Mouse (Mus musculus) frontal cortex, postnatal 25 days (tissue): ENCODE measurements around the gene Olfr1395.

Experiments
- DNase-seq, 2 experiments: peaks; one replicate each; pipeline ENCODE4 v3.0.0; 2022; ENCODE audit warnings: low spot score in 2 of 2

The Olfr1395 gene

DNA sequence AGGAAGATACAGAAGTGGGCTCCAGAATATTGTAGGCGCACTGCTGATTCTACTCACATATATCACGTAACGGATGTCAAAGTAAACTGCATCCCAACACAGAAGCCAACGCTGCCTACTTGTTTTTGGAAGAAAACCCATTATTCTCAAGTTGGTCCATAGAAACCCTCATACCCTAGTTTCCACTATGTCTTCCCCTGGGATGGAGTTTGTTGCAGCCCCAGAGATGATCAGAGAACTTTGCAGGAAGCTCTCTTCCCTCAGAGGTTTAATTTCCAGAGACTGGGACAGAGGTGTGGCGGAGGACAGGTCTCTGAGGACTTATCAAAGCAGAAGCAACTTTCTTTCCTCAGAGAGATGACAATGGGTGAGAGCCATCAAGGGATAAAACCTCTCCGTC is at the start of gene Olfr1395:
Olfr1395 (plus strand) TSS at position 301 of the 400 bp plus-strand sequence.
- DNase-seq: no peak

DNA sequence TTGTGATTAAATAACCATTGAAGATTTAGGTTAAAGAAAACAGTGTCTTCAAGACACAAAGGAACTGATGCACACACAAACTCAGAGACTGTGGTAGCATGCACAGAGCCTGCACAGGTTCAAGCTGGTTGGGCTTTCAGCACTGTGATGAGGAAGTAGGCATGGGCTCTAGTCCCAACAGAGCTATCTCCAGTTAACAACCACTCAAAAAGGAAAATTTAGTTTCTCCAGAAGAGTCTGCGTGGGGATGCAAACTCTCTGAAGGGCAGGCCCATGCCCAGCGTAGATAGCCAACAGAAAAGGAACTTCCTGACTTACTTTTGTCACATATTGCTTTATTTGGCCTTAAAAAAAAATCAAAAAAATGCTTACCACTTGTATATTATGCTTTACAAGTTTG is 49.3 kb upstream of the Olfr1395 start:
- no peak for DNase-seq

DNA sequence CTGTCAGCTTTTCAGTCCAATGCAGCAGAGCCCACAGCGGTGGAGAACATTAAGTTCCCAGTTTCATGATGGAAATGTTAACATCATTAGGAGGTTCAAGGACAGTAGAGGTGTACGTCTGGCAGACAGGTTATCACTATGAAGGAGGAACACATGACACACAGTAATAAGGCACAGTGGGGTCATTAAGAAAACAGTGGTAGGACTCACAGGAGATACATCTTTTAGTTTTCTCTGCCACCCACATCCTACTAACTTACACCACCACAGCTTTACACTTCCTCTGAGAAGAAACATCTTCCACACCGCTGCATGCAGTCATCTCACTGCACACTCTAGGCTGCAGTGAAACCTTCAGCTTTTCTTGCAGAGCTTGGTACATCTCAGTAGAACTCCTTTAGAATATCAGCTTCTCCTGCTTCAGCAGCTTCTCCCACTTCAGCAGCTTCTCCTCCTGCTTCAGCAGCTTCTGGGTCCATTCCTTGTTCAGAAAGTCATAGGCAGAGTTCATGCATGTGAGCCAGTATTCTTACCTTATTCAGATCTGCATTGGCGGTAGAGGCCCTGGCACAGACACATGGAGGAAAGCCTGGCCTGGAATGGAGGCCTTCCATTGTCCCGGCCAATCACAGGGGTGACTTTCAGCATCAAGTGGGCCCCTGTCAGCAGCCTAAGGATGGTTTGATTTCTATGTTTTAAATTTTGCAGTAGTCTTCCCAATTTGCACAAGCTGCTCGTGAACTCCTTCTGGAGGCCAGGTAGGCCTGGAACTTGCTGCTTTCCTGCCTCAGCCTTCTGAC is 48.0 kb upstream of the Olfr1395 start:
- no peak for DNase-seq

DNA sequence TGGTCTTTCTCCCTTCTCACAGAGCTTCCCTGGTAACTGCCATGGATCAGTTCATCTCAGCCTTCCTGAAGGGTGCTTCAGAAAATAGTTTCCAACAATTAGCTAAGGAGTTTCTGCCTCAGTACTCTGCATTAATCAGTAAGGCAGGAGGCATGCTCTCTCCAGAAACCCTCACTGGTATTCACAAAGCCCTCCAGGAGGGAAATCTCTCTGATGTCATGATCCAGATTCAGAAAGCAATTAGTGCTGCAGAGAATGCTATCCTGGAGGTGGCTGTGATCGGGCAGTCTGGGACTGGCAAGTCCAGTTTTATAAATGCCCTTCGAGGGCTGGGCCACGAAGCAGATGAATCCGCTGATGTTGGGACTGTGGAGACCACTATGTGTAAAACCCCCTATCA is 46.7 kb upstream of the Olfr1395 start:
- no peak for DNase-seq

DNA sequence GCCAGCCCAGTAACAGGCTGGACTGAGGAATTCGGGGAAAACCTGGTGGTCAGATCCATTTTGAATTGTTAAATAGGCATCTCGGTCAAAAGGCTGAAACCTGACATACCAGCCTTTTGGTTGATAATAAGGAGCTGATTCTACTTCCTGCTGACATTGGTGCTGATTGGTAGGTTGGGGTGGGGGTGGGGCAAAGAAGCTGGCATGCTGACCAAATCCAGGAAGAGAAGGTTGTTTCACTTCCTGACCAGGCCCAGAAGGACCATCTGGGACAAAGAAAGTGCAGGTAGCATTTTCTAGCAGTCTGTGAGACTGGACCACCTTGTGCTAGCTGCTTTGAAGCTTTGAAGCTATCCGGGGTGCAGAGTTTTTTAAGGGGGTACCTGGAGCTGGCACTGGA is 41.7 kb upstream of the Olfr1395 start:
- DNase-seq: no peak

GRCm38 (mm10) chr11:49101500-49101899 is 40.6 kb upstream of the Olfr1395 start:
- no peak for DNase-seq

DNA sequence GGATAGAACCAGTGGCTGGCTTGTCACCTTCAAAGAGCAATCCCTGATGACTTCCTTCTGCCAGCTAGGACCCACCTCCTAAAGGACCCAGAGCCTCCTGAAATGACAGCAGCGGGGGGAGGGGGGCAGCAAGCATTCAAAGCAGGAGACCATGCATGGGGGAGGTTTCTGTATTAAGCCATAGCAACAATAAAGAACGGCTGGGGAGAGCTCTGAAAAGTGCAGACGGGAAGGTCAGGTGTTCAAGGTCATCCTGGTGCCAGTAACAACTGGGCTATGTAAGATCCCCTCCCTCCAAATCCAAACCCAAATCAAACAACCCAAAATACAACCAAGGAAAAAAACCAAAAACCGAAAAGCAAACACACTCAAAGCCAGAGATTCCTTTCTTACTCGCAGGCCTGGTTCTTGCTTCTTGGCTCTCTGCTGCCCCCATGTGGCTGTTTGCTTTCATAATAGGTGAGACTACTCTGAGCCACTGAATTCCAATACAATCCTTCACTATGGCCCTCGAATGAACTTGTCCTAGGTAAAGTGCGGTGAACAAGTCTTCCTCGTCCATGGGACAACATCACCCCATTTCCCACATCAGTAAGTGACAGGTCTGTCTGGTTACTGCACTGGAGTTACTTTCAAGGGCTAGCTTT is 38.9 kb upstream of the Olfr1395 start:
- DNase-seq: peak; percentile 81 to 88

GRCm38 (mm10) chr11:49105752-49106151 is 36.3 kb upstream of the Olfr1395 start:
- DNase-seq: no peak

DNA sequence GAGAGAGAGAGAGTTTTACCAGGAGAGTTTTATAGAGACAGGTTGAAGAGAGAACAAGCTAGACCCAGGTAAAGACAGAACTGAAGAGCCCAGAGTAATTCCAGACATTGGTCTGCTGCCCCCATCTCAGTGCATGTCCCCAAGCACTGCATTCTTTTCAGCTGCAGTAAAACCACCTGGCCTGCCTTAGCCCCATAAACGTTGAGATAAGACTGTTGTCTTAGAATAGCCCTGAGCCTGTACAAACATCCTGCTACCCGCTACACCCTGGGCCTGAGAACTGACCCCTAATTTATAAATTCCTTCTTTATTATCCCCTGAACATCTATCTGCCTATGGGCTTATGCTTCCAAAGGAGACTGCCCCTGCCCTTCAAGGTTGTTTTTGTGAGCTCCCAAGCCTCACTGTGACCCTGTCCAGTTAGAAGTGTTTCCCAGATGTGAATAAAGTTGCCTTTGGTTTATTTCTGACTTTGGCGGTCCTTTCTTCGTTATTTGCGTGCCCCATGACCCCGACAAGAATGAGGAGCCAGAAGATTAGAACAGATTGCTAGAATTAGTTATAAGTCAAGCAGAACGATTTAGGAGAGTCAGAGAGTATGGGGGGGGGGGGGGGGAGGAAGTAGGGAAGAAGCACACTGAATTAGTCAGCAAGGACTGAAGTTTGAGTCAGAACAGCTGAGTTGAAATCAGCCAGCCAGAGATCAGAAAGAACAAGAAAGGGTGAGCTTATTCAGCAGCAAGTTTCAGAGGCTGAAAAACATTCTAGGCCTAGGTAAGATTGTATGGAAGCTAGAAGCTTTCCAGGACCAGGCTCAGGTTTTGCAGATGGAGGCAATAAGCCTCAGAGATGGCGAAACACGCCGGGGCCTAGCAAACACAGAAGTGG is 34.2 kb upstream of the Olfr1395 start:
- no peak for DNase-seq

- no peak for DNase-seq
Observed at GRCm38 (mm10) chr11:49108833-49109232, 33.2 kb upstream of the Olfr1395 start.

DNA sequence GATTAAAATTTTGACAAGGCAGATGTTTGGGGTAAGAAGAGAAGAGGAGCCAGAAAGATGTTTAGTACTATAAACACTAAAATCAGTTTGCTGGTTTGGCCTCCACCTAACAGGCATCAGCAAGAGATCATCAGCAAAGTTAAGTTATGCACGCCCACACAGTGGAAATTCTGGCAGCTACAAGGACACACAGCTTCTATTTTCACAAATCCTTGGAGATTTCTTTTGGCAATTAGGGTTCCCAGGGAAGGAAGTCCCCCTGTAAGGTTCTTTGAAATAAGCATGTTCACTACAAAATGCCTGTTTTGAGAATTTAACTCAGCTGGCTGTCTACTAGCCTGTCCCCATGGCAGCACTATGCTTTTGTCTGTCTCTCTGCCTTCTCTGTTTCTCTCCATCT is 31.1 kb upstream of the Olfr1395 start:
- DNase-seq: no peak

DNA sequence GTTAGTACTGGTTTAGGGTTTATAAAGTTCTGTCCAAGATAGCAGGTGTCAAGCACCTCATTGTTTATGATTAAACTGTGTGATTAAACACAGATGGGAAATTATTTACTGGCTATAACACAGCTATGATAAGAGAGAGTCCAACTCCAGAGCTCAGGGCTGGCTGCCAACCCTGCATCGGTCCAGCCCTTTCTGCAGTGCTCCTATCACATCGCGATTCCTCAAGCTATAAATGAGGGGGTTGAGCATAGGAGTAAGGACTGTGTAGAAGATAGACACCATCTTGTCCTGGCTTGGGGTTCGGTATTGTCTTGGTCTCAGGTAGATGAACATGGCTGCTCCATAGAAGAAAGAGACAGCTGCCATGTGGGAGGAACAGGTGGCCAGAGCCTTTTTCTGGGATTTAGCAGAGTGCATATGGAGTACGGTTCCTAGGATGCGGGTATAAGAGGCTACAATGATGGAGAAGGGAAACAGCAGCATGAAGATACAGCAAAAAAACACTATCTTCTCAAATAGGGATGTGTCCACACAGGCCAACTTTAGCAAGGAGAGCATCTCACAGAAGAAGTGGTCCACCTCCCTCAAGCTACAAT is 29.4 kb upstream of the Olfr1395 start:
- DNase-seq: no peak

DNA sequence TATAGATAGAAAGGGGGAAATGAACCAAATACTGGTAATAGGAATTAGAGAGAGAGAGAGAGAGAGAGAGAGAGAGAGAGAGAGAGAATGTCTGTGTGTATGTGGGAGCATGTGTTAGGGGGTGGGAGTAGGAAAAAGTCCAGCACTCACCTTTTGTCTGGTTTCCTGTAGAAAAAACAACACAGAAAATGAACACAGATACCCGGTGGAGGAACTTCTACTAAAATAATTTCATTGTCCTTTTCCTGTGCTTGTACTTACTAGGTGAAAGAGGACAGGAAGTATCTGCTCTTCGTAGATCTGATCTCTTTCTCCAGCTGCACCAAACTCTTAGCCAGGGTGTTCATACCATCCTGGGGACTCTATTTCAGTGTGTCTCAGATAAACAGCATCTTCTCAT is 27.9 kb upstream of the Olfr1395 start:
- no peak for DNase-seq

GRCm38 (mm10) chr11:49114774-49115173 is 27.3 kb upstream of the Olfr1395 start, which contains the start of gene Olfr1396:
Gene Olfr1396 (minus strand): TSS chr11:49114874.
- no peak for DNase-seq

GRCm38 (mm10) chr11:49119635-49120034 is 22.4 kb upstream of the Olfr1395 start:
- no peak for DNase-seq

- no peak for DNase-seq
Observed at GRCm38 (mm10) chr11:49124169-49124568, 17.9 kb upstream of the Olfr1395 start.

DNA sequence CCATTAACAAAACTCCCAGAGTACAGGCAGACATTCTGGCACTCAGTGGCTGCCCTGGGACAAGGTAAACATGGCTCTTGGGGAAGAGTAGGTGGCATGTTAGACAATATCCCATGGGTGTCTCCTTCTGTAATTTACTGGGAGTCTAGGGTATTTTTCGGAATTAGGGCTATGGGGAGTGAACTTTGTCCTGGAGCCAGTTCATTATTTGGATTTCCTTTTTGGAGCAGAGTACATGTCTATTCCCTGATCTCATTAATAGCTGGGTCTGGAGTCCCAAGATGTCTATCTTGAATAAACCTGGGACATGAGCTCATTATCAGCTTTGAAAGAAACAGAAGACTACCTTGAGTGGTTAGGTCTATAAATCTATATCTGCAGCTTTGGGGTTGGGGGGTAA is 12.0 kb downstream of the Olfr1395 start, which contains the start of gene Olfr1394:
Olfr1394 (plus strand) TSS at position 301 of the 400 bp plus-strand sequence.
- no peak for DNase-seq

GRCm38 (mm10) chr11:49156821-49157814 is 15.0 kb downstream of the Olfr1395 start:
- no peak for DNase-seq

GRCm38 (mm10) chr11:49168839-49169611 is 27.0 kb downstream of the Olfr1395 start:
- peak in 1 of 2 experiments; percentile 5 for DNase-seq

- DNase-seq: no peak
Observed at GRCm38 (mm10) chr11:49170576-49170975, 28.5 kb downstream of the Olfr1395 start.
